Mouse (Mus musculus) testis, adult 2 months (tissue): Measurements from ENCODE around the gene Zfp414. TPM values are rescaled to one million over a fixed set of nuclear protein-coding genes. Genes with fewer than 3 reads are reported as not detected.

Source experiments
- H3K27ac ChIP-seq: fragments of 200-500 bp; 2 replicates; pipeline ENCODE4 v1.5.1; 2012; ENCODE audit warnings: low read depth, low read length; ENCODE audit not compliant: control insufficient read depth, insufficient read depth
- H3K27me3 ChIP-seq: fragments of 200-500 bp; 2 replicates; pipeline ENCODE4 v1.6.1; 2012; ENCODE audit warnings: mild to moderate bottlenecking, low read length, moderate library complexity; ENCODE audit not compliant: control insufficient read depth, insufficient read depth
- H3K36me3 ChIP-seq: fragments of 200-500 bp; 2 replicates; pipeline ENCODE4 v1.6.1; 2012; ENCODE audit warnings: mild to moderate bottlenecking, low read length; ENCODE audit not compliant: control insufficient read depth, insufficient read depth
- H3K4me1 ChIP-seq: fragments of 200-500 bp; 2 replicates; pipeline ENCODE4 v1.6.1; 2012; ENCODE audit warnings: low read length; ENCODE audit not compliant: control insufficient read depth, insufficient read depth
- H3K4me3 ChIP-seq: fragments of 200-500 bp; 2 replicates; pipeline ENCODE4 v1.5.1; 2012; ENCODE audit warnings: low read depth, mild to moderate bottlenecking, low read length, moderate library complexity, mixed read lengths; ENCODE audit not compliant: control insufficient read depth
- CTCF ChIP-seq: fragments of 200-500 bp; IDR thresholded peaks from 2 replicates; pipeline ENCODE4 v1.5.1; 2012; ENCODE audit warnings: low read depth, mild to moderate bottlenecking, inconsistent platforms, low read length, moderate library complexity; ENCODE audit not compliant: control insufficient read depth, insufficient read depth, insufficient replicate concordance
- POLR2A ChIP-seq: fragments of 200-500 bp; IDR thresholded peaks from 2 replicates; pipeline ENCODE4 v1.6.1; 2012; ENCODE audit warnings: low read depth, mild to moderate bottlenecking, inconsistent platforms, low read length, moderate library complexity; ENCODE audit not compliant: control insufficient read depth
- polyA plus RNA-seq: library from polyadenylated mRNA; depleted of rRNA; stranded (reverse); fragments of >200 nt; gene quantifications from 2 replicates; pipeline ENCODE4 v1.2.3, GENCODE M21; 2012

The Zfp414 gene
- polyA plus RNA-seq, 1 experiment, result 33.9 TPM

GRCm38 (mm10) chr17:33631796-33632195 lies 2.9 kb downstream of the Zfp414 start:
- H3K4me1 ChIP-seq, result peaks cover 14% of the 10 kb centered on the region
- H3K4me3 ChIP-seq, result no peak overlapping the region
- H3K27ac ChIP-seq, result no peak overlapping the region
- H3K27me3 ChIP-seq, result no peaks in the 10 kb centered on the region
- H3K36me3 ChIP-seq, result no peaks in the 10 kb centered on the region
- TF ChIP-seq POLR2A (no peak), CTCF (no peak)

GRCm38 (mm10) chr17:33637038-33637437 lies 8.1 kb downstream of the Zfp414 start:
- TF ChIP-seq CTCF (no peak), POLR2A (no peak)
- Histone ChIP-seq H3K27ac (no peak overlapping the region), H3K36me3 (no peaks in the 10 kb centered on the region), H3K4me3 (no peak overlapping the region), H3K4me1 (no peaks in the 10 kb centered on the region; the same call in 1 of the 2 replicates), H3K27me3 (no peaks in the 10 kb centered on the region)

DNA sequence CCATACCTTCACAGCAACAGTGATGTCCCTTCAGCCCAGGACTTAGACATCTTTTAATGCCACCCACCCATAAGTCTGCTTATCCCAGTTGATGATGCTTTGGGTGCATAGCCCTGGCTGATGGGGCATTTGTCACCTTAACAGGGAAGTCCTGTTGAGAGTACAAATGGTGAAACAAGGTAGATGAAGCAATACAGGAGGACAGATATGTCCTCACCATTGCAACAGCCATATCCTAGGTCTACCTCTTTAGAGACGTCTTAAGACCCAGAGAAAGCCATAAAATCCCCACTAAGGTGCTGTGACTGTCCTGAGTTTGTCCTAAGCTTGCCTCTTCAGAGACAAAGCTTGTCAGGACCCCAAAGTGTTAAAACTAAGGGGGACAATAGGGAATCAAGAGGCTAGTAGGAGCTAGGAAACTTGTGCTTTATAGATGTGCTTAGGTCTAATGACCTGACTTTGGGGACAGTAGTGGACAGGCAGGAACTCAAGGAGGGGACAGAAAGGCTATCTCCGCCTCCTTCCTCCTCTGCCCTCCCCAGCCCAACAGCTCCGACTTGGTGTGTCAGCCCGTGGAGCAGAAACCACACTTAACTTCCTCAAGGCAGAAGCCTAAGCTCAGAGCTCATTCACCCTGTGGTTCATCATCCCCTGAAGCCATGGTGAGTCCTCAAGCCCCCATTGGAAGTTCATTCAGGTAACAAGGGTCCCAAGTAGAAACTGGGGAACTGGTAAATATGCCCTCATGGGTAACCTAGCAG lies 8.8 kb downstream of the Zfp414 start, which contains the start of gene Pram1:
TSS of gene Pram1 (plus strand) at position 541 of the 761 bp plus-strand sequence.
- no peaks in the 10 kb centered on the region; the same call in 1 of the 2 replicates for H3K4me1 ChIP-seq
- TF ChIP-seq CTCF (no peak), POLR2A (no peak)
- H3K4me3 ChIP-seq, result no peak within 1 kb of the TSS
- H3K36me3 ChIP-seq, result no peaks in the 10 kb centered on the region
- H3K27ac ChIP-seq, result no peak within 1 kb of the TSS
- H3K27me3 ChIP-seq, result no peaks in the 10 kb centered on the region

DNA sequence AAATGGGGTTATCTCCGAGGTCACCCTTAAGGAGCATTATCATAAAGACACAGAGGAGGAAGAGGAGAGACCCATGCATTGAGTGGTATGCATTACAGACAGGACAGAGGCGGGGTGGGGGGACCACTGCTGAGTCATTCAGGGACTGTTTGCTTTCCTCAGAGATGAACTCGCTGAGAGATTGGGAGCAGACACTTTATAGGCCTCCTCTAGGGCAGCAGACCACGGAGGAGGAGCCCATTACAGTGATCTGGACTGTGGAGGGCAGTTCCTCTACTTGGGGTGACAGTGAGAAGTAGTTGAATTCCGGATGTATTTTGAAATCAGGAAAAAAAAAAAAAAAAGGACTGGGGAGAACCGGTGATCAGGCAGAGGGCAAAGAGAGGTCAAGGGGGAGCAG lies 10.9 kb downstream of the Zfp414 start:
- no peak overlapping the region for H3K27ac ChIP-seq
- H3K4me3 ChIP-seq, result no peak overlapping the region
- no peaks in the 10 kb centered on the region; the same call in 1 of the 2 replicates for H3K36me3 ChIP-seq
- no peaks in the 10 kb centered on the region; the same call in 1 of the 2 replicates for H3K4me1 ChIP-seq
- TF ChIP-seq CTCF (no peak), POLR2A (no peak)
- H3K27me3 ChIP-seq, result no peaks in the 10 kb centered on the region

GRCm38 (mm10) chr17:33644068-33644467 lies 15.2 kb downstream of the Zfp414 start:
- no peak overlapping the region for H3K27ac ChIP-seq
- no peaks in the 10 kb centered on the region; the same call in 1 of the 2 replicates for H3K4me1 ChIP-seq
- H3K36me3 ChIP-seq, result peaks cover 3% of the 10 kb centered on the region
- TF ChIP-seq CTCF (no peak), POLR2A (no peak)
- H3K4me3 ChIP-seq, result no peak overlapping the region
- H3K27me3 ChIP-seq, result no peaks in the 10 kb centered on the region

DNA sequence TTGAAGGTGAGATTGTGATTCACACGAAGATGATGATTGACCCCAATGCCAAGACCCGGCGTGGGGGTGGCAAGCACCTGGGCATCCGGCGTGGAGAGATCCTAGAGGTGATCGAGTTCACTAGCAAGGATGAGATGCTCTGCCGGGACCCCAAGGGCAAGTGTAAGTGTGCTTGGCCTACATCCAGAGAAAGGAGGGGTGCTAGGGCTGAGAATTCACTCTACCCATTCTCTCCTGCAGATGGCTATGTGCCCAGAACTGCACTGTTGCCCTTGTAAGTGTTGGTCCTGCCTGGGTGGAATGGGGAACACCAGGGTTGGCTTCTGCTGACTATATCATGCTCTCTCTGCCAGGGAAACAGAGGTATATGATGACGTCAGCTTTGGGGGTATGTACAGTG lies 16.2 kb downstream of the Zfp414 start:
- H3K36me3 ChIP-seq, result peaks cover 4% of the 10 kb centered on the region
- H3K4me3 ChIP-seq, result no peak overlapping the region
- no peaks in the 10 kb centered on the region; the same call in 1 of the 2 replicates for H3K4me1 ChIP-seq
- H3K27me3 ChIP-seq, result no peaks in the 10 kb centered on the region
- H3K27ac ChIP-seq, result no peak overlapping the region
- TF ChIP-seq CTCF (no peak), POLR2A (no peak)

DNA sequence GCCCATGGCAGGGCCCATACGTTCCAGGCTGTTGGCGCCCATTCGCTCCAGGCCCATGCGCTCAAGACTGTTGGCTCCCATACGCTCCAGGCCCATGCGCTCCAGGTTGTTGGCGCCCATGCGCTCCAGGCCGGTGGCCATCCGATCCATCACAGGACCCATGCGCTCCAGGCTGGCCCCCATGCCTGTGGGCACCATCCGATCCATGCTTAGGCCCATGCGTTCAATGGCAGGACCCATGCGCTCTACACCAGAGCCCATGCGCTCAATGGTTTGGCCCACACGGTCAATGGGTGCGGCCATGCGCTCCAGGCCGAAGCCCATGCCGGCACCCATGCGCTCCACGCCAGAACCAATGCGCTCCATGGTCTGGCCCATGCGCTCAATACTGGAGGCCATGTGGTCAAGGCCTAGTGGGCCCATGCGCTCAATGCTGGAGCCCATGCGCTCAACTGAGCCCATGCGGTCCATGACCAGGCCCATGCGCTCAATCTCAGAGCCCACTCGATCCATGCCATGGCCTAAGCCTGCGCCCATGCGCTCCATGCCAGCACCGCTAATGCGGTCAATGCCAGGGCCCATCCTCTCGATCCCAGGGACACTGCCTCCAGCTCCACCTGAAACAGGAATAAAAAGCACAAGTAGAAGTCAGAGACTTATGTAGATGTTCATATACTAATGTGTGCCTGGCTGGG lies 21.0 kb downstream of the Zfp414 start:
- peaks cover 4% of the 10 kb centered on the region for H3K36me3 ChIP-seq
- H3K4me1 ChIP-seq, result no peaks in the 10 kb centered on the region
- TF ChIP-seq POLR2A, result no peak
- no peak for TF ChIP-seq CTCF
- H3K27ac ChIP-seq, result no peak overlapping the region
- no peaks in the 10 kb centered on the region for H3K27me3 ChIP-seq
- no peak overlapping the region for H3K4me3 ChIP-seq
